34 mouse cellular contexts compared by ENCODE assay signal in genomic region chr3:153287081-153287480, GRCm38 (mm10).
"Had no signal": no experiment of that assay in that cellular context is flagged by ENCODE, and none has a peak within 500 bp of the region (broad histone marks: within the 10 kb centered on the region; RNA-seq: fewer than 3 reads in every experiment).

No protein-coding gene starts in this region.

- H3K4me1 ChIP-seq: hindbrain, embryonic 10.5 days; intestine, embryonic 15.5 days had no signal

- H3K27ac ChIP-seq: heart, embryonic 10.5 days; heart, embryonic 13.5 days; heart, embryonic 15.5 days; hindbrain, embryonic 10.5 days; hindbrain, embryonic 12.5 days; hindbrain, embryonic 13.5 days; hindbrain, embryonic 14.5 days; hindbrain, embryonic 15.5 days; hindbrain, postnatal 0 days; intestine, embryonic 15.5 days; kidney, embryonic 15.5 days; kidney, postnatal 0 days; layer of hippocampus, adult 2 months; left cerebral cortex, adult 2 months had no signal

- H3K27me3 ChIP-seq: heart, embryonic 12.5 days; heart, embryonic 13.5 days; heart, embryonic 15.5 days; hindbrain, embryonic 12.5 days; hindbrain, embryonic 13.5 days; hindbrain, embryonic 15.5 days; intestine, embryonic 15.5 days; kidney, embryonic 15.5 days had no signal

- H3K4me2 ChIP-seq: heart, embryonic 11.5 days; heart, embryonic 12.5 days; heart, embryonic 13.5 days; heart, embryonic 15.5 days; hindbrain, embryonic 12.5 days; hindbrain, embryonic 13.5 days; hindbrain, embryonic 14.5 days; hindbrain, embryonic 15.5 days; intestine, embryonic 15.5 days; kidney, embryonic 15.5 days had no signal

- H3K9ac ChIP-seq: heart, embryonic 12.5 days; heart, embryonic 13.5 days; heart, embryonic 15.5 days; hindbrain, embryonic 12.5 days; hindbrain, embryonic 13.5 days; hindbrain, embryonic 14.5 days; hindbrain, embryonic 15.5 days; intestine, embryonic 15.5 days; kidney, embryonic 15.5 days had no signal

- H3K4me3 ChIP-seq: heart, embryonic 10.5 days; heart, embryonic 12.5 days; heart, embryonic 13.5 days; heart, embryonic 15.5 days; hindbrain, embryonic 10.5 days; hindbrain, embryonic 12.5 days; hindbrain, embryonic 13.5 days; hindbrain, embryonic 15.5 days; intestine, embryonic 15.5 days; kidney, embryonic 15.5 days; layer of hippocampus, adult 2 months; left cerebral cortex, adult 2 months had no signal

- ATAC-seq: hindbrain, embryonic 16.5 days; hindbrain, postnatal 0 days; inflammation-experienced regulatory T-cells, adult 6 months; intestine, embryonic 15.5 days; intestine, embryonic 16.5 days; intestine, postnatal 0 days had no signal

- H3K36me3 ChIP-seq: heart, embryonic 10.5 days; heart, embryonic 12.5 days; heart, embryonic 13.5 days; heart, embryonic 15.5 days; hindbrain, embryonic 10.5 days; hindbrain, embryonic 12.5 days; hindbrain, embryonic 13.5 days; hindbrain, embryonic 15.5 days; intestine, embryonic 15.5 days; kidney, embryonic 15.5 days had no signal

- DNase-seq: heart, postnatal 10 days; heart, postnatal 36 days; heart, postnatal 4 days; kidney, adult 11 months; kidney, adult 18-20 months; kidney, adult 2 months; kidney, adult 8-10 months; kidney, adult 9 months; kidney, postnatal 10 days; kidney, postnatal 14 days; kidney, postnatal 36 days; kidney, postnatal 4 days; layer of hippocampus, adult 9-11 months; layer of hippocampus, postnatal 36 days had no signal

- H3K9me3 ChIP-seq: heart, embryonic 10.5 days; heart, embryonic 12.5 days; heart, embryonic 13.5 days; heart, embryonic 15.5 days; hindbrain, embryonic 10.5 days; hindbrain, embryonic 12.5 days; hindbrain, embryonic 13.5 days; hindbrain, embryonic 15.5 days; intestine, embryonic 15.5 days; kidney, embryonic 15.5 days had no signal
